Mouse (Mus musculus) CD4-positive, CD25-positive, alpha-beta regulatory T cell, adult 2 months (primary cell): ENCODE measurements around the gene Fbxw13.
"Not testable (repeated sequence)": the region's sequence is repeated elsewhere in the genome, so short reads cannot be mapped to it uniquely, and the experiment has no call there.

Experiments used
- DNase-seq: peaks from one replicate; pipeline ENCODE4 v3.0.0-alpha.2; 2012; ENCODE audit warnings: low read depth, low spot score

Gene Fbxw13

DNA sequence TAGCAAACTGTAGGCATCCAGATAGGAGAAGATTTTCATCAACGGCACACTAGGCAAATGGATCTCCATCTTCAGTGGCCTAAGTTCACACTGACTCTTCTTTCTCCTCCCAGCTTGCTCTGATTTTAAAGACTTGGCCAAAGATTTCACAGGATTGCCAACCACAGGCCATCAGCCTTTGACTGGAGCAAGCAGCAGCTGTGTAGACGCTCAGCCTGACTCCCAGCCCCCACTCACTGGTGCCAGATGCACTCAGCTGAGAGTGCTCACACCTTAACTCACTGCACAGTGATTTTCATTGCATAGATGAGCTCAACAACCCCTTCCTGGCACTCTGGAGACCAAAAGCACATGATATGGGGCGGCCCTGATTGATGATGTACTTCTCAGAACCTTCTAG is at the start of gene Fbxw13:
Gene Fbxw13, minus strand, starts transcription at position 101 of the 400 bp plus-strand sequence.
- DNase-seq, result not testable (repeated sequence)

DNA sequence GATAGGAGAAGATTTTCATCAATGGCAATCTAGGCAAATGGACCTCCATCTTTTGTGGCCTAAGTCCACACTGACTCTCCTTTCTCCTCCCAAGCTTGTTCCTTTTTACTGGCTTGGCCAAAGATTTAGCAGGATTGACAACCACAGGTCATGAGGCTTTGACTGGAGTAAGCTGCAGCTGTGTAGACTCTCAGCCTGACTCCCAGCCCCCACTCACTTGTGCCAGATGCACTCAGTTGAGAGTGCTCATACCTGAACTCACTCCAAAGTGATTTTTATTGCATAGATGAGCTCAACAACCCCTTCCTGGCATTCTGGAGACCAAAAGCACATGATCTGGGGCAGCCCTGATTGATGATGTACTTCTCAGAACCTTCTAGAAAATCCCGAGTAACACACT is 38.9 kb upstream of the Fbxw13 start, which contains the start of gene Fbxw20:
Gene Fbxw20, minus strand, starts transcription at position 101 of the 400 bp plus-strand sequence.
- DNase-seq, result no peak

DNA sequence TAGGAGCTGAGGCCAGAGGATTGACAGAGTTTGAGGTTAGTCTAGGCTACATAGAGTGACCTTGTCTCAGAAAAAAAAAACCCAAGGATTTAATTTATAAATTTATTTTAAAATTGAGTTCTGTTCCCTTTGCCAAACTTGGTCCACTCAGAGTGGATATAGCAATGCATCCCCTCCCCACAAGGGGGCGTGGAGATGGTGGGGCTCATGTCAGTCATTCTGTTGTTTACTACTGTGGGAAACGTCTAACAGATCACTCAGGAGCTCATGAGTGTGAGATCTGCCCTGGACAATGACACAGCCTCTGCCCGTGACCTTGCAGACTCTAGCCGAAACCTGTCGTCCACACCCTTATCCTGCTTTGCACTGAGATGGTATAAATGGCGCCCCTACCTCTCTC is 22.7 kb upstream of the Fbxw13 start:
- DNase-seq, result peak; percentile 24

DNA sequence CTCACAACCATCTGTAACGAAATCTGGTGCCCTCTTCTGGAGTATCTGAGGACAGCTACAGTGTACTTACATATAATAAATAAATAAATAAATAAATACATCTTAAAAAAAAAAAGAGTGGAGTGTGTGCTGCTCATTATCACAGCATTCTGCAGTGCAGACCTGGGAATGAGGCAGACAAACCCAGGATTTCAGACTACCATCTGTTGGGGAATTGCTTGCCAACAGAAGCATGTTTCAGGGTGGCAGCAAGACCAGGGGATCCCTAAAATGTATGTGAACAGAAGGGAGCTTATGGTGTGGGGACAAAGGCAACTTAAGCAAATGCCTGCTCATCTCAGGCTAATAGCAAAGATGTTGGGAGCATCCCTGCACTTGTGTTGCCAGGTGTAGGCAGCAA is 5.6 kb upstream of the Fbxw13 start:
- not testable (repeated sequence) for DNase-seq

DNA sequence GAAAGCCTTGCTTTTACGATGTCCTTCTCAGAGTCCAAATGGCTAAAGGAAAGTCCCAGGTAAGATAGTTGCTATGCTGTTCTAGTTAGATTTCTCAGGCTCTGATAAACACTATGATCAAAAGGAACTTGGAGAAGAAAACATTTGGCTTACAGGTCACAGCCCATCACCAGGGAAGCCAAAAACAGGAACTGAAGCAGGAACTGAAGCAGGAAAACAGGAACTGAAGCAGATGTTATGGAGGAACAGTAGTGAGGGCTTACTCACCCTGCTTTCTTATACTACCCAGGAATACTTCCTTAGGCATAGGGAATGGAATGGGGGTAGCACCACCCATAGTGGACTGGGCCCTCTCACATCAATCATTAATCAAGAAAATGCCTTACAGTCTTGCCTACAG is 4.6 kb upstream of the Fbxw13 start:
- DNase-seq, result no peak

DNA sequence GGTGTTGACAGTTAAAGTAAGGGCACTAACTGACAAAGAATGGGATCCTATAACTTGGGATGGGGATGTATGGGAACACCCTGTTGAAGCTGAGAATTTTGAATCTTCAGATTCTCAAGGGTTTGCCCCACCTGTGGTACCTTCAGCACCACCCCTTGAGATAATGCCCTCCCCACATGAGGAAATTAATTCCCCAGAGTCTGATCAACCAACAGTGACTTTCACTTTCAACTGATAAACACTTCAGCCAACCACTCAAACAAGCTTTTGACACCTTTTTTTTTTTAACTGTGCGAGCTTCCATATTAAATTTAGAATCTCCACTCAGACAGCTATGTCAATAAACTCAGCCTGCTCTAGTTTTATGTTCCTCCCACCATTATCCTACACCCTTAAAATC is 3.6 kb upstream of the Fbxw13 start:
- DNase-seq, result no peak

DNA sequence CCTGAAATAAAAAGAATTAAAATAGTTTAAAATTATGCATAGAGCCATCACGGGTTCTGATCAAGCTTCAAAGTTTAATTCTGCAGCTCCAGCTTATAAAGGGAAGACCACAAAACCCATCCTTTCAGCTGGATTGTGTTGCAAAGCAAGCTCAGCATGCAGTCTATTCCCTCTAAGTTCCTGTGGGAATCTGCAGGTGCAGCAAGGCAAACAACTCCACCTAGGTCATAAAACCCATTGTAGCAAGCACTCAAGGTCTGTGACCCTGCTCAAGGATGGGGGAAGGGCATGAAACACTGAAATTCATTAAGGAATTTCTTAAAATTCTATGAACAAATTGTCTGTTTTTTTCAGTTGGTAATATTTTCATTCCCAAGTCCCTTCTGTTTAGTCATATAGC is 18.6 kb downstream of the Fbxw13 start:
- no peak for DNase-seq

DNA sequence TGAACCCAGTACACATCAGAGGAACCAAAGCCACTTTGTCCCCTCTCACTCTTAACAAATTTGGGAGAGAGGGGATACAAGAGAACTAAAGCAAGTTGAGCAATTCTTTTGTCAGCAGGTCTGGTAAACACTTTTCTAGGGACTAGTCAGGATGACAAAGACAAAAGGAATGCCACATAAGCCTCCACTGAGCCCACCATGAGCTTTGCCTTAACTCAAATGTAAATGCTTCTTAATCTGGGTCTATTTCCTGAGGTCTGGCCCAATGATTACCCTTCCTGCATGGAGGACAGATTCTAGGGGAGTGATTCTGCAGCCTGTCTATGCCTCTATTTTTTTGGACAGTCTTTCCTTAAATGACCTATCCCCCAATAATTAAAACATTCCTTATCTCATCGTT is 19.5 kb downstream of the Fbxw13 start:
- no peak for DNase-seq

DNA sequence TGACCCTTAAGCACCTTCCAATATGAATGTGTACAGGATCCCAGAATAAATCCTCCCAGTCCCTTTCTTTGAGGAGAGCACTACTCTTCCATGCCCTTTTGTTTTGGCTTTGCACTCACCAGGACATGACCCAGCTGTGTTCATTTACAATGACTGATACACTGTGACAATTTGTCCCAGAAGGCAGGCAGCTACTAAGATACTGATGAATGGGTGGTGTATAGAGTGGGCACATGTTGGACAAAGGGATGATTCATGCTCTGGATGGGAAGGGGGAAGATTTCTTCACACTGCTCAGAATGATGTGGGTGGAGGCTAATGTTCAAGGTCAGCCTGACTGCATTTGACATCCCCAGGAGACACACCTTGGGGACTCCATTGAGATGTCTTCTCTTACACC is 28.5 kb downstream of the Fbxw13 start:
- no peak for DNase-seq

DNA sequence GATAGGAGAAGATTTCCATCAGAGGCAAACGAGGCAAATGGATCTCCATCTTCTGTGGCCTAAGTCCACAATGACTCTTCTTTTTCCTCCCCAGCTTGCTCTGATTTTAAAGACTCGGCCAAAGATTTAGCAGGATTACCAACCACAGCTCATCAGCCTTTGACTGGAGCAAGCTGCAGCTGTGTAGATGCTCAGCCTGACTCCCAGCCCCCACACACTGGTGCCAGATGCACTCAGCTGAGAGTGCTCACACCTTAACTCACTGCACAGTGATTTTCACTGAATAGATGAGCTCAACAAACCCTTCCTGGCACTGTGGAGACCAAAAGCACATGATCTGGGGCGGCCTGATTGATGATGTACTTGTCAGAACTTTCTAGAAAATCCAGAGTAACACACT is 33.8 kb downstream of the Fbxw13 start, which contains the start of gene Fbxw21:
Gene Fbxw21, minus strand, starts transcription at position 101 of the 400 bp plus-strand sequence.
- no peak for DNase-seq

DNA sequence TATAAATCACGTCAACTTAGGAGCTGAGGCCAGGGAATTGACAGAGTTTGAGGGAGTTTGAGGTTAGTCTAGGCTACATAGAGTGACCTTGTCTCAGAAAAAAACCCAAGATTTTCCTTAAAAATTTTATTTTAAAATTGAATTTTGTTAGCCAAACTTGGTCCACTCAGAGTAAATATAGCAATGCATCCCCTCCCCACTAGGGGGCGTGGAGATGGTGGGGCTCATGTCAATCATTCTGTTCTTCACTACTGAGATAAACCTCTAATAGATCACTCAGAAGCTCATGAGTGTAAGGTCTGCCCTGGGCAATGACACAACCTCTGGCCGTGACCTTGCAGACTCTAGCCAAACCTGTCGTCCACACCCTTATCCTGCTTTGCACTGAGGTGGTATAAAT is 55.4 kb downstream of the Fbxw13 start:
- DNase-seq, result not testable (repeated sequence)

DNA sequence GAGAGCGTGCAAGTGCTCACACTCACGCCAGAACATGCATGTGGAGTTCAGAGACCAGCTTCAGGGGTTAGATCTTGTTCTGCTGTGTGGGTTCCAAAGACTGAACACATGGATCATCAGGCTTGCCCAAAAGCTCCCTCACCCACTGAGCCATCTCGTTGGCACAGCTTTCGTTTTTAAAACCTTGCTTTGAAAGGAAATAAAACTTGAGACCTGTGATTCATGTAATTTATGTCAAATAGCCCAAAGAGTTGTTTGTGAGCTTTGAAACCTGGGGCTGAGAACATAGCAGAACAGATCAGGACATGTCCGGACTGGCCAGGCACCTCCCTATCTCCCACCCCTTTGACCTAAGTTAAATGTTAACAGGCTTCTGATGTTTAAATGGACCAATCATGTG is 65.7 kb downstream of the Fbxw13 start:
- no peak for DNase-seq
